Mouse (Mus musculus): ENCODE results near the gene Btn1a1. TPM values are rescaled to one million over a fixed set of nuclear protein-coding genes. Genes with fewer than 3 reads are reported as not detected.

The Btn1a1 gene
- not detected for polyA plus RNA-seq (2017; shearing (Covaris generic))

GRCm38 (mm10) chr13:23465600-23466109 lies at the start of gene Btn1a1:
Gene Btn1a1 (minus strand): TSS chr13:23465901.

GRCm38 (mm10) chr13:23488400-23489322 lies 23.0 kb upstream of the Btn1a1 start, which contains the start of gene Btn2a2:
Gene Btn2a2 (minus strand): TSS chr13:23488857.

DNA sequence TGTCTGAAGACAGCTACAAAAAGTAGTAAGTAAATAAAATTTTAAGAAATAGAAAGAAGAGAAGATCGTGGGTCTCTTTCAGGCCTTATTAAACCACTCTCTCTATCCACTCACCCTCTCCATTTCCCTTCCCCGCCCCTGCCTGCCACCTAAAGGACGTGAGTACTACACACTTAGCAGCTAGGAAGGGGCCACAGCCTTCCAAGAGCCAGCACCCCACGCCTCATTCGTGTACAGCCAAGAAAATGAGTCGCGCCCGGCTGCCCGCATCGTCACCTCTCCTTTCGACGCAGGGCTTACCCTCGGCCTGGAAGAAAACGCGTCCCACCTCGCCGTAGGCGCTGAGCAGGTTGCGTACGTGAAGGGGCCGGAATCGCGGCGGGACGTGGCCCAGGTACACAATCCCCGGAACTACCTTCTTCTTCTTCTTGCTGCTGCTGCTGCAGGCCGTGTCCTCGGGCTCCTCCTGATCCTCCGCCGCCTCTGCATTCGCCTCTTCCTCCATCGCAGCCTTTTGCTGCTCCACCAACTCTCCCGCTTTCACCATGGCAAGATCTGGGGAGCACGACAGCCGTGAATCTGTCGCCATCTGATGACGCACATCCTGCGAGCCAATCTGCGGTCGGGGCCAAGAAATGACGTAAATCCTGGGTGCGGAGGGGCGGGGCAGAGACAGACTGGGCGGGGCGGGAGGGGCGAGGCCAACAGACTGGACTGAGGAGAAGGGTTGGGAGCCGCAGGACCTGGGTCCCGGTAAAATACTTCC lies 42.2 kb downstream of the Btn1a1 start, which contains the start of gene Abt1:
TSS of gene Abt1 (minus strand) at position 581 of the 766 bp plus-strand sequence.

Other genes starting within 250 kb of the Btn1a1 start
- gene Vmn1r222, start 230.0 kb downstream of the Btn1a1 start, polyA plus RNA-seq (2017; shearing (Covaris generic)): not detected
- not detected for gene Vmn1r223, start 218.8 kb downstream of the Btn1a1 start, polyA plus RNA-seq (2017; shearing (Covaris generic))
- gene Zfp322a, start 96.7 kb downstream of the Btn1a1 start, polyA plus RNA-seq (2017; shearing (Covaris generic)): 31.4 TPM
- 12.6 TPM for gene Abt1, start 42.0 kb downstream of the Btn1a1 start, polyA plus RNA-seq (2017; shearing (Covaris generic))
- gene Btn2a2, start 23.0 kb upstream of the Btn1a1 start, polyA plus RNA-seq (2017; shearing (Covaris generic)): not detected
- gene Hist1h4h, start 65.1 kb upstream of the Btn1a1 start, polyA plus RNA-seq (2017; shearing (Covaris generic)): 5.4 TPM
- not detected for gene Hist1h2af, start 68.0 kb upstream of the Btn1a1 start, polyA plus RNA-seq (2017; shearing (Covaris generic))
- gene Hist1h3g, start 69.5 kb upstream of the Btn1a1 start, polyA plus RNA-seq (2017; shearing (Covaris generic)): not detected
- gene Hist1h2bh, start 77.5 kb upstream of the Btn1a1 start, polyA plus RNA-seq (2017; shearing (Covaris generic)): 0.53 TPM
- gene Hist1h3f, start 78.2 kb upstream of the Btn1a1 start, polyA plus RNA-seq (2017; shearing (Covaris generic)): 0.29 TPM
- gene Hist1h4f, start 85.7 kb upstream of the Btn1a1 start, polyA plus RNA-seq (2017; shearing (Covaris generic)): 1.1 TPM
- gene Hist1h1d, start 87.4 kb upstream of the Btn1a1 start, polyA plus RNA-seq (2017; shearing (Covaris generic)): 0.20 TPM
- 0.83 TPM for gene Hist1h3e, start 96.5 kb upstream of the Btn1a1 start, polyA plus RNA-seq (2017; shearing (Covaris generic))
- 0.97 TPM for gene Hist1h2ae, start 105.3 kb upstream of the Btn1a1 start, polyA plus RNA-seq (2017; shearing (Covaris generic))
- 2.8 TPM for gene Hist1h2bg, start 105.5 kb upstream of the Btn1a1 start, polyA plus RNA-seq (2017; shearing (Covaris generic))
- gene Hist1h2bf, start 108.3 kb upstream of the Btn1a1 start, polyA plus RNA-seq (2017; shearing (Covaris generic)): not detected
- gene Hist1h2ad, start 108.5 kb upstream of the Btn1a1 start, polyA plus RNA-seq (2017; shearing (Covaris generic)): not detected
- not detected for gene Hist1h3d, start 109.9 kb upstream of the Btn1a1 start, polyA plus RNA-seq (2017; shearing (Covaris generic))
- 36.0 TPM for gene Hist1h4d, start 115.7 kb upstream of the Btn1a1 start, polyA plus RNA-seq (2017; shearing (Covaris generic))
- gene Hist1h2be, start 155.2 kb upstream of the Btn1a1 start, polyA plus RNA-seq (2017; shearing (Covaris generic)): 2.7 TPM
- gene Hist1h1e, start 156.7 kb upstream of the Btn1a1 start, polyA plus RNA-seq (2017; shearing (Covaris generic)): 6.7 TPM
- gene Hist1h2ac, start 218.0 kb upstream of the Btn1a1 start, polyA plus RNA-seq (2017; shearing (Covaris generic)): 0.36 TPM
- 6.1 TPM for gene Hist1h2bc, start 218.3 kb upstream of the Btn1a1 start, polyA plus RNA-seq (2017; shearing (Covaris generic))
- not detected for gene Hist1h1t, start 229.9 kb upstream of the Btn1a1 start, polyA plus RNA-seq (2017; shearing (Covaris generic))
- gene Hist1h4c, start 232.6 kb upstream of the Btn1a1 start, polyA plus RNA-seq (2017; shearing (Covaris generic)): 3.7 TPM
- gene Hfe, start 245.0 kb upstream of the Btn1a1 start, polyA plus RNA-seq (2017; shearing (Covaris generic)): 0.92 TPM